ENCODE assay signal across 8 mouse cellular contexts in genomic region chr8:4139660-4140646, GRCm38 (mm10). TPM values are rescaled to one million over a fixed set of nuclear protein-coding genes. Genes with fewer than 3 reads are reported as not detected.
DNase-seq lines count a peak whose midpoint lies in the region; ATAC-seq and TF ChIP-seq lines count a peak whose summit lies in the region.

No protein-coding gene starts in this region.

- H3K9me3 ChIP-seq in E14TG2a.4 (ENCODE audit: low read length): no peaks in the 10 kb centered on the region
- no peaks in the 10 kb centered on the region for H3K9me3 ChIP-seq in heart, postnatal 0 days (replicated peaks; ENCODE audit: control insufficient read depth, low read length)
- H3K9me3 ChIP-seq in neural tube, embryonic 15.5 days (replicated peaks): no peaks in the 10 kb centered on the region

- no peak for TF ChIP-seq POLR2A in testis, adult 2 months (IDR thresholded peaks at IDR 0.05; ENCODE audit: control insufficient read depth, low read depth, low read length)

- no peak overlapping the region for H3K4me2 ChIP-seq in heart, postnatal 0 days (ENCODE audit: low read depth, low read length)
- peak overlapping the region; percentile 44 for H3K4me2 ChIP-seq in neural tube, embryonic 15.5 days

- DNase-seq in brain, embryonic 18.5 days (ENCODE audit: low read depth, low spot score): peak; percentile 30
- DNase-seq in heart, postnatal 0 days (ENCODE audit: low spot score): peak; percentile 55
- peak; percentile 66 to 84 for DNase-seq in kidney, postnatal 36 days
- peak; percentile 55 to 60 for DNase-seq in lung, adult 18-20 months

- H3K9ac ChIP-seq in heart, postnatal 0 days (replicated peaks; ENCODE audit: low read depth, low read length): no peak overlapping the region
- no peak overlapping the region for H3K9ac ChIP-seq in neural tube, embryonic 15.5 days (replicated peaks)

- no peak overlapping the region for H3K27ac ChIP-seq in heart, postnatal 0 days (ENCODE audit: low read depth)
- H3K27ac ChIP-seq in neural tube, embryonic 15.5 days (replicated peaks): no peak overlapping the region
- no peak overlapping the region for H3K27ac ChIP-seq in testis, adult 2 months (ENCODE audit: control insufficient read depth, insufficient read depth, low read depth, low read length)

- H3K27me3 ChIP-seq in E14TG2a.4 (ENCODE audit: insufficient read depth, low read length): peaks cover 21% of the 10 kb centered on the region
- H3K27me3 ChIP-seq in heart, postnatal 0 days (ENCODE audit: control insufficient read depth, insufficient read depth, low read length): no peaks in the 10 kb centered on the region
- H3K27me3 ChIP-seq in neural tube, embryonic 15.5 days (replicated peaks): peaks cover 4% of the 10 kb centered on the region; the same call in 1 of the 2 replicates
- no peaks in the 10 kb centered on the region for H3K27me3 ChIP-seq in testis, adult 2 months (ENCODE audit: control insufficient read depth, insufficient read depth, low read length)

- TF ChIP-seq CTCF in E14TG2a.4 (conservative IDR thresholded peaks at IDR 0.05; ENCODE audit: low read length): peak; percentile 49
- peak; percentile 75 for TF ChIP-seq CTCF in heart, postnatal 0 days (IDR thresholded peaks at IDR 0.05; ENCODE audit: low read depth)
- peak; percentile 87; the same call in 1 of the 2 replicates for TF ChIP-seq CTCF in testis, adult 2 months (IDR thresholded peaks at IDR 0.05; ENCODE audit: control insufficient read depth, insufficient read depth, insufficient replicate concordance, low read depth, low read length)

- 0 out of 2 replicates have a peak, but pooled peaks have one; percentile 60 for ATAC-seq in erythroid progenitor cell, adult 5-6 weeks (replicated peaks; ENCODE audit: low FRiP score, poor library complexity, severe bottlenecking)
- peak; percentile 58; the same call in 1 of the 2 replicates for ATAC-seq in heart, postnatal 0 days (ENCODE audit: insufficient read depth, low read depth)
- peak; percentile 85 for ATAC-seq in neural tube, embryonic 15.5 days (ENCODE audit: low FRiP score)

- H3K4me1 ChIP-seq in E14TG2a.4 (replicated peaks; ENCODE audit: low read depth, low read length): no peaks in the 10 kb centered on the region
- H3K4me1 ChIP-seq in heart, postnatal 0 days (ENCODE audit: control insufficient read depth, insufficient read depth): no peaks in the 10 kb centered on the region
- no peaks in the 10 kb centered on the region for H3K4me1 ChIP-seq in neural tube, embryonic 15.5 days
- H3K4me1 ChIP-seq in testis, adult 2 months (ENCODE audit: control insufficient read depth, insufficient read depth, low read length): no peaks in the 10 kb centered on the region

- no peak overlapping the region for H3K4me3 ChIP-seq in E14TG2a.4 (replicated peaks; ENCODE audit: low read length)
- no peak overlapping the region for H3K4me3 ChIP-seq in heart, postnatal 0 days (ENCODE audit: low read depth, low read length)
- 0 out of 2 replicates have a peak overlapping the region, but pooled peaks have one; percentile 5 for H3K4me3 ChIP-seq in neural tube, embryonic 15.5 days (replicated peaks)
- H3K4me3 ChIP-seq in testis, adult 2 months (ENCODE audit: control insufficient read depth, low read depth, low read length): no peak overlapping the region

- no peak for TF ChIP-seq EP300 in heart, postnatal 0 days (IDR thresholded peaks at IDR 0.05; ENCODE audit: low read depth)

- 11% methylated on average over 12 of the region's 12 CpGs for WGBS in heart, postnatal 0 days
- WGBS in neural tube, embryonic 15.5 days: 14% methylated on average over 12 of the region's 12 CpGs

- H3K36me3 ChIP-seq in E14TG2a.4 (ENCODE audit: insufficient read depth, low read length): no peaks in the 10 kb centered on the region
- no peaks in the 10 kb centered on the region for H3K36me3 ChIP-seq in heart, postnatal 0 days (replicated peaks; ENCODE audit: control insufficient read depth, insufficient read depth, low read length)
- no peaks in the 10 kb centered on the region for H3K36me3 ChIP-seq in neural tube, embryonic 15.5 days
- H3K36me3 ChIP-seq in testis, adult 2 months (ENCODE audit: control insufficient read depth, insufficient read depth, low read length): no peaks in the 10 kb centered on the region

RNA-seq across cellular contexts. Expression of gene Cd209g, which starts 6.1 kb away (rescaled TPM):
- 4.0 TPM in 1 of 2 replicates, not detected in the other for total RNA-seq in erythroid progenitor cell, adult 5-6 weeks (2015; ENCODE audit: low replicate concordance)
- 0.13 and 2.6 TPM in 2 replicates for total RNA-seq in erythroid progenitor cell, adult 5-6 weeks (2017; ENCODE audit: low replicate concordance)
- not detected in 2 replicates for total RNA-seq in heart, postnatal 0 days (2014; rRNA removed; ENCODE audit: low replicate concordance)
- polyA plus RNA-seq in heart, postnatal 0 days (2015; fragmentation: Nextera tagmentation; extraction: Ambion mirVana): not detected in 2 replicates
- polyA plus RNA-seq in neural tube, embryonic 15.5 days (2015; fragmentation: Nextera tagmentation; extraction: Ambion mirVana): not detected in 2 replicates
- polyA plus RNA-seq in testis, adult 2 months (2012; rRNA removed): 0.28 and 0.73 TPM in 2 replicates

RNA-seq across cellular contexts. Expression of gene Evi5l, which starts 26.4 kb away (rescaled TPM):
- total RNA-seq in erythroid progenitor cell, adult 5-6 weeks (2015; ENCODE audit: low replicate concordance): 2.9 and 6.1 TPM in 2 replicates
- 2.2 and 13.6 TPM in 2 replicates for total RNA-seq in erythroid progenitor cell, adult 5-6 weeks (2017; ENCODE audit: low replicate concordance)
- 24.8 and 26.1 TPM in 2 replicates for total RNA-seq in heart, postnatal 0 days (2014; rRNA removed; ENCODE audit: low replicate concordance)
- polyA plus RNA-seq in heart, postnatal 0 days (2015; fragmentation: Nextera tagmentation; extraction: Ambion mirVana): 9.3 and 11.1 TPM in 2 replicates
- 90.0 and 107 TPM in 2 replicates for polyA plus RNA-seq in neural tube, embryonic 15.5 days (2015; fragmentation: Nextera tagmentation; extraction: Ambion mirVana)
- polyA plus RNA-seq in testis, adult 2 months (2012; rRNA removed): 123 and 181 TPM in 2 replicates

RNA-seq across cellular contexts. Expression of gene Cd209f, which starts 34.3 kb away (rescaled TPM):
- 15.1 and 19.8 TPM in 2 replicates for total RNA-seq in erythroid progenitor cell, adult 5-6 weeks (2015; ENCODE audit: low replicate concordance)
- 6.4 TPM in 1 of 2 replicates, not detected in the other for total RNA-seq in erythroid progenitor cell, adult 5-6 weeks (2017; ENCODE audit: low replicate concordance)
- total RNA-seq in heart, postnatal 0 days (2014; rRNA removed; ENCODE audit: low replicate concordance): not detected in 2 replicates
- polyA plus RNA-seq in heart, postnatal 0 days (2015; fragmentation: Nextera tagmentation; extraction: Ambion mirVana): 0.08 and 0.10 TPM in 2 replicates
- not detected in 2 replicates for polyA plus RNA-seq in neural tube, embryonic 15.5 days (2015; fragmentation: Nextera tagmentation; extraction: Ambion mirVana)
- polyA plus RNA-seq in testis, adult 2 months (2012; rRNA removed): 0.47 and 1.2 TPM in 2 replicates
